Mouse (Mus musculus): Measurements from ENCODE around the gene Srgap3.

GRCm38 (mm10) chr6:112903796-112904195 is 43.3 kb downstream of the Srgap3 start:
- TF ChIP-seq CTCF (IDR thresholded peaks at IDR 0.05; ENCODE audit: low read depth), result no peak
- no peak for TF ChIP-seq EP300 (IDR thresholded peaks at IDR 0.05; ENCODE audit: low read depth)

Measured in liver, postnatal 0 days (tissue).